8 mouse cellular contexts compared by ENCODE assay signal in genomic region chr6:119451981-119452499, GRCm38 (mm10). TPM values are rescaled to one million over a fixed set of nuclear protein-coding genes. Genes with fewer than 3 reads are reported as not detected.
DNase-seq lines count a peak whose midpoint lies in the region; ATAC-seq and TF ChIP-seq lines count a peak whose summit lies in the region.

No protein-coding gene starts in this region.

- H3K27me3 ChIP-seq in forebrain, embryonic 15.5 days: no peaks in the 10 kb centered on the region
- H3K27me3 ChIP-seq in hindbrain, embryonic 12.5 days: 0 out of 2 replicates have a peak, but pooled peaks cover 6% of the 10 kb centered on the region
- H3K27me3 ChIP-seq in lung, embryonic 16.5 days (ENCODE audit: control insufficient read depth, insufficient read depth, low read depth, low read length): no peaks in the 10 kb centered on the region

- TF ChIP-seq CTCF in brain, embryonic 14.5 days (IDR thresholded peaks at IDR 0.05; ENCODE audit: borderline replicate concordance, extremely low read depth, insufficient read depth, insufficient read length): no peak

- in situ Hi-C loops in ES-E14 (cut with MboI; ENCODE audit: low sequenced_read_pairs in 2 of 2, unreplicated experiment in 2 of 2): no loop called here

- no peak overlapping the region for H3K27ac ChIP-seq in ES-E14 (ENCODE audit: insufficient read depth, low read depth, low read length, poor library complexity, severe bottlenecking)
- peak overlapping the region; percentile 96 for H3K27ac ChIP-seq in forebrain, embryonic 15.5 days (replicated peaks)
- H3K27ac ChIP-seq in hindbrain, embryonic 12.5 days: peak overlapping the region; percentile 88
- H3K27ac ChIP-seq in lung, embryonic 16.5 days (ENCODE audit: low read length): peak overlapping the region; percentile 68

- 0 out of 2 replicates have a peak overlapping the region, but pooled peaks have one; percentile 3 for H3K9ac ChIP-seq in ES-E14 (ENCODE audit: insufficient read depth, low read depth, low read length, poor library complexity, severe bottlenecking)
- H3K9ac ChIP-seq in forebrain, embryonic 15.5 days (replicated peaks): peak overlapping the region; percentile 44
- peak overlapping the region; percentile 57 for H3K9ac ChIP-seq in hindbrain, embryonic 12.5 days
- peak overlapping the region; percentile 55 for H3K9ac ChIP-seq in lung, embryonic 16.5 days (ENCODE audit: low read length)

- no peak for TF ChIP-seq POLR2A in brain, embryonic 14.5 days (IDR thresholded peaks at IDR 0.05; ENCODE audit: borderline replicate concordance, extremely low read depth, insufficient read depth, insufficient read length, poor library complexity, severe bottlenecking)

- peak overlapping the region; percentile 48 for H3K4me2 ChIP-seq in forebrain, embryonic 15.5 days (replicated peaks)
- peak overlapping the region; percentile 62 for H3K4me2 ChIP-seq in hindbrain, embryonic 12.5 days (replicated peaks)
- peak overlapping the region; percentile 82 for H3K4me2 ChIP-seq in lung, embryonic 16.5 days (ENCODE audit: low read depth, low read length)

- H3K36me3 ChIP-seq in ES-E14 (ENCODE audit: control insufficient read depth, insufficient read depth, low read length, poor library complexity, severe bottlenecking): no peaks in the 10 kb centered on the region
- no peaks in the 10 kb centered on the region for H3K36me3 ChIP-seq in forebrain, embryonic 15.5 days
- H3K36me3 ChIP-seq in hindbrain, embryonic 12.5 days: no peaks in the 10 kb centered on the region
- no peaks in the 10 kb centered on the region for H3K36me3 ChIP-seq in lung, embryonic 16.5 days (ENCODE audit: control insufficient read depth, insufficient read depth, low read length)

- H3K9me3 ChIP-seq in ES-E14 (ENCODE audit: control insufficient read depth, insufficient read depth, low read depth, low read length): no peaks in the 10 kb centered on the region
- H3K9me3 ChIP-seq in forebrain, embryonic 15.5 days: no peaks in the 10 kb centered on the region
- H3K9me3 ChIP-seq in hindbrain, embryonic 12.5 days (replicated peaks): no peaks in the 10 kb centered on the region
- H3K9me3 ChIP-seq in lung, embryonic 16.5 days (ENCODE audit: control insufficient read depth, low read length): no peaks in the 10 kb centered on the region

- under 1% methylated on average over 15 of the region's 15 CpGs for WGBS in forebrain, embryonic 15.5 days
- under 1% methylated on average over 15 of the region's 15 CpGs for WGBS in hindbrain, embryonic 12.5 days
- WGBS in lung, embryonic 16.5 days: under 1% methylated on average over 15 of the region's 15 CpGs

- DNase-seq in ES-E14 (ENCODE audit: low read depth, low spot score): peak; percentile 74
- peak; percentile 95 for DNase-seq in brain, embryonic 14.5 days (ENCODE audit: low read depth)
- DNase-seq in left cerebral cortex, adult 11 months (ENCODE audit: low spot score): peak; percentile 64
- DNase-seq in right cerebral cortex, postnatal 14 days: peak; percentile 84
- no peak for DNase-seq in natural killer cell, adult 2 months (ENCODE audit: low spot score in 2 of 2)

- H3K4me1 ChIP-seq in ES-E14 (ENCODE audit: control insufficient read depth in 2 of 2, insufficient read depth in 2 of 2, low read length in 2 of 2, poor library complexity in 1 of 2): peaks cover 0 to 23% of the 10 kb centered on the region in 2 experiments; a peak in 3 of 4 replicates
- peaks cover 35% of the 10 kb centered on the region for H3K4me1 ChIP-seq in forebrain, embryonic 15.5 days
- H3K4me1 ChIP-seq in hindbrain, embryonic 12.5 days: peaks cover 20% of the 10 kb centered on the region
- peaks cover 27% of the 10 kb centered on the region for H3K4me1 ChIP-seq in lung, embryonic 16.5 days (replicated peaks; ENCODE audit: control insufficient read depth, insufficient read depth, low read length)

- H3K4me3 ChIP-seq in ES-E14 (ENCODE audit: insufficient read depth in 1 of 2, low read depth in 1 of 2, low read length in 2 of 2, poor library complexity in 1 of 2, severe bottlenecking in 1 of 2): peak overlapping the region; percentile 15 to 35
- peak overlapping the region; percentile 37 for H3K4me3 ChIP-seq in forebrain, embryonic 15.5 days
- H3K4me3 ChIP-seq in hindbrain, embryonic 12.5 days: peak overlapping the region; percentile 35
- H3K4me3 ChIP-seq in lung, embryonic 16.5 days (ENCODE audit: low read length): peak overlapping the region; percentile 42

- peak; percentile 85 for ATAC-seq in forebrain, embryonic 15.5 days (replicated peaks)
- peak; percentile 74 for ATAC-seq in hindbrain, embryonic 12.5 days (ENCODE audit: low FRiP score)
- peak; percentile 71 for ATAC-seq in lung, embryonic 16.5 days (ENCODE audit: low read depth)

TF ChIP-seq in ES-E14, 5 proteins besides CTCF, POLR2A, EP300 and RAD21:
- TF ChIP-seq MAFK (IDR thresholded peaks at IDR 0.05; ENCODE audit: insufficient read depth, low read depth, low read length) (no peak), ZC3H11A (IDR thresholded peaks at IDR 0.05; ENCODE audit: borderline replicate concordance, low read depth, low read length) (no peak), ZNF384 (IDR thresholded peaks at IDR 0.05; ENCODE audit: low read depth, low read length) (no peak), HCFC1 (IDR thresholded peaks at IDR 0.05; ENCODE audit: borderline replicate concordance, insufficient read depth, low read length) (no peak), CHD2 (IDR thresholded peaks at IDR 0.05; ENCODE audit: low read depth, low read length) (no peak)

RNA-seq across cellular contexts. Expression of gene Fbxl14, which starts 27.4 kb away (rescaled TPM):
- total RNA-seq in ES-E14 (2012; rRNA removed): 44.1 and 47.9 TPM in 2 replicates
- polyA plus RNA-seq in brain, embryonic 14.5 days (2012; rRNA removed): 57.6 and 75.1 TPM in 2 replicates
- polyA plus RNA-seq in forebrain, embryonic 15.5 days (2015; fragmentation: Nextera tagmentation; extraction: Ambion mirVana): 3.7 and 4.0 TPM in 2 replicates
- 3.8 and 4.3 TPM in 2 replicates for polyA plus RNA-seq in hindbrain, embryonic 12.5 days (2016; fragmentation: Nextera tagmentation; extraction: Ambion mirVana)
- polyA plus RNA-seq in lung, embryonic 16.5 days (2015; fragmentation: Nextera tagmentation; extraction: Ambion mirVana): 4.0 and 4.5 TPM in 2 replicates

RNA-seq across cellular contexts. Expression of gene Adipor2, which starts 34.5 kb away (rescaled TPM):
- 59.4 and 81.2 TPM in 2 replicates for total RNA-seq in ES-E14 (2012; rRNA removed)
- 44.4 and 45.4 TPM in 2 replicates for polyA plus RNA-seq in brain, embryonic 14.5 days (2012; rRNA removed)
- 43.1 and 45.5 TPM in 2 replicates for polyA plus RNA-seq in forebrain, embryonic 15.5 days (2015; fragmentation: Nextera tagmentation; extraction: Ambion mirVana)
- 35.0 and 37.0 TPM in 2 replicates for polyA plus RNA-seq in hindbrain, embryonic 12.5 days (2016; fragmentation: Nextera tagmentation; extraction: Ambion mirVana)
- 43.4 and 46.4 TPM in 2 replicates for polyA plus RNA-seq in lung, embryonic 16.5 days (2015; fragmentation: Nextera tagmentation; extraction: Ambion mirVana)

Comparison
In these comparisons a context has a peak if more than half of its experiments do, and no peak if none do; other contexts are left out.
1. DNase-seq: peak in ES-E14 (single experiment), brain, embryonic 14.5 days (single experiment), left cerebral cortex, adult 11 months (single experiment) and right cerebral cortex, postnatal 14 days (single experiment); none in natural killer cell, adult 2 months (0 of 2).
2. H3K9ac ChIP-seq: peak in every context shown above with its lines; median percentile 57 in hindbrain, embryonic 12.5 days; 55 in lung, embryonic 16.5 days; 44 in forebrain, embryonic 15.5 days; 3 in ES-E14.
3. RNA of gene Fbxl14, which starts 27.4 kb away (polyA plus RNA-seq): 57.6 to 75.1 TPM in brain, embryonic 14.5 days; 3.8 to 4.3 TPM in hindbrain, embryonic 12.5 days, 4.0 to 4.5 TPM in lung, embryonic 16.5 days and 3.7 to 4.0 TPM in forebrain, embryonic 15.5 days; every median in the first group is over 10 times any median in the second.
4. Peak in every context shown above with its lines, with median percentiles within 50 percentile points of each other: H3K4me3 ChIP-seq, ATAC-seq and H3K4me2 ChIP-seq.